Mouse (Mus musculus) olfactory bulb, adult 2 months (tissue): ENCODE results near the gene Tsc22d2. TPM values are rescaled to one million over a fixed set of nuclear protein-coding genes. Genes with fewer than 3 reads are reported as not detected.

Experiments used
- H3K27ac ChIP-seq: fragments of 200-500 bp; 2 replicates; pipeline ENCODE4 v1.5.1; 2012; ENCODE audit warnings: low read depth, low read length; ENCODE audit not compliant: insufficient read depth
- H3K4me1 ChIP-seq: fragments of 200-500 bp; 2 replicates; pipeline ENCODE4 v1.6.1; 2012; ENCODE audit warnings: low read length; ENCODE audit not compliant: control insufficient read depth, insufficient read depth
- H3K4me3 ChIP-seq: fragments of 200-500 bp; 2 replicates; pipeline ENCODE4 v1.5.1; 2012; ENCODE audit warnings: mild to moderate bottlenecking, low read depth, low read length, moderate library complexity; ENCODE audit not compliant: insufficient read depth
- CTCF ChIP-seq: fragments of 200-500 bp; IDR thresholded peaks from 2 replicates; pipeline ENCODE4 v1.5.1; 2012; ENCODE audit warnings: low read depth, mild to moderate bottlenecking, low read length, moderate library complexity; ENCODE audit not compliant: insufficient read depth
- POLR2A ChIP-seq: fragments of 200-500 bp; IDR thresholded peaks from 2 replicates; pipeline ENCODE4 v1.6.1; 2012; ENCODE audit warnings: mild to moderate bottlenecking, low read depth, low read length, moderate library complexity; ENCODE audit not compliant: insufficient read depth
- WGBS: fragments of 180-500 bp; shearing (Covaris S2); methylation state at CpG from one replicate; pipeline ENCODE4 v1.1.7; 2018; 5-methylcytosine and 5-hydroxymethylcytosine counted together
- polyA plus RNA-seq: library from polyadenylated mRNA; stranded (reverse); fragments of >200 nt; gene quantifications from 2 replicates; pipeline ENCODE4 v1.2.4, GENCODE M21; 2012; ENCODE audit warnings: low replicate concordance; ENCODE audit not compliant: missing spikeins, insufficient read depth, insufficient read length

Gene Tsc22d2
- polyA plus RNA-seq, 1 experiment = not detected

DNA sequence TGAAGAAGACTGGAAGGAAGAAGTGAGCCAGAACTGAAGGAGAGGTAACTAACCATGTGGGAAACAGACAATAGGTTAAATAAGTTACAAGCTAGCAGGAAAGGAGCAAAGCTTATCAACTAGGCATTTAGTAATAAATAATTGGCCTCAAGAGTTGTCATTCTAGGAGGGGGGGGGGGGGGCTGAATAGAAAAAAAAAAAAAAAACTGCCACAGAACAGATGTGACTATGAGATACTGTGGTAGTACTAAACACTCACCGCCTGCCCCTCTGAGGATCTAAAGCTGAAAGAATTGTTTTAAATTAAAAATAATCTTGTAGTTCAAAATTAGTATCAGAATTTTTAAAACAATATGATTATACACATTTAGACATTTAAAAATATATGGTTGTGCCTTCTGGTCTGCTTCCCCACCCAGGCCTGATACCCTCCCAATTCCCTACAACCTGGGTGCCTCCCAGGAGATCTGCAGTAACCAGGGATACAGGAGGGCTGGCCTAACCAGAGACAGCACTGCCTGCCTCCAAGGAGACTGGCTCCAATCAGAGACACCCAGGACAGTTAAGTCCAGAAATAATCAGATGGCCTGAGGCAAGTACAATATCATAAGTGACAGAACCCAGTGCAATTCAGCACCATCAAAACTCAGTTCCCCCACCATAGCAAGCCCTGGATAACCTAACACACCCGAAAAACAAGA, 64.4 kb downstream of the Tsc22d2 start:
- 87% methylated on average over 2 of the region's 2 CpGs for WGBS
- Histone ChIP-seq H3K4me3 (no peak overlapping the region), H3K27ac (no peak overlapping the region), H3K4me1 (no peaks in the 10 kb centered on the region)
- TF ChIP-seq POLR2A = no peak

DNA sequence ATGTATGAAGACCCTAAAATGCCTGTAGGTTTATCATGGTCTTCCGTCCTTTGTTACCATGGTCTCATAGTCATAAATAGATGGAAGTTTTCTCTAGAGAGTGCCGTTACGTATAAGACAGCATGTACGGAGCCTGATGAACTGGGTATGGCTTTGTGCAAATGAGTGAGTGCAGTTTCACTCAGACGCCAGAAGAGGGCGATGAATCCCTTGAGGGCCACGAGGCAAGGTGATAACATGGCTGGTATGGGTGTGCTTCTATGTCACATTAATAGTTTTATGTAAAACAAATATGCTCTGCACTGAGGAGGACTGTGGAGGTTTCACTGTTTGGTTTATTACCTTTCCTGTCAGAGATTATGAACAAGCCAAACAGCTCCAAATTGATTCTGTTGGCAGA, 71.4 kb downstream of the Tsc22d2 start:
- Histone ChIP-seq H3K4me1 (no peaks in the 10 kb centered on the region), H3K27ac (no peak overlapping the region), H3K4me3 (no peak overlapping the region)
- TF ChIP-seq POLR2A = no peak
- no peak for TF ChIP-seq CTCF
- 70% methylated on average over 7 of the region's 7 CpGs for WGBS

DNA sequence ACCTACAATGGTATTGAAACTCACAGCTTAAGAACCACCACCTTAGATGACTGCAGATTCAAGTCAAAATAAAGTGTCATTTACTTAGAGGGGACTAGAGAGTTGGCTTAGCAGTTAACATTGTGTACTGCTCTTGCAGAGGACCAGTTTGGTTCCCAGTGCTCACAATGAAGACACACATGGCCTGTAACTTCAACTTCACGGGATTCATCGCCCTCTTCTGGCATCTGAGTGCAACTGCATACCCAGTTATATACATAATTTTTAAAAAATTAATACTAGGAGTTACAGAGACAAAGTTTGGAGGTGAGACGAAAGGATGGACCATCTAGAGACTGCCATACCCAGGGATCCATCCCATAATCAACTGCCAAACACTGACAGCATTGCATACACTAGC, 72.6 kb downstream of the Tsc22d2 start:
- TF ChIP-seq POLR2A (no peak), CTCF (no peak)

DNA sequence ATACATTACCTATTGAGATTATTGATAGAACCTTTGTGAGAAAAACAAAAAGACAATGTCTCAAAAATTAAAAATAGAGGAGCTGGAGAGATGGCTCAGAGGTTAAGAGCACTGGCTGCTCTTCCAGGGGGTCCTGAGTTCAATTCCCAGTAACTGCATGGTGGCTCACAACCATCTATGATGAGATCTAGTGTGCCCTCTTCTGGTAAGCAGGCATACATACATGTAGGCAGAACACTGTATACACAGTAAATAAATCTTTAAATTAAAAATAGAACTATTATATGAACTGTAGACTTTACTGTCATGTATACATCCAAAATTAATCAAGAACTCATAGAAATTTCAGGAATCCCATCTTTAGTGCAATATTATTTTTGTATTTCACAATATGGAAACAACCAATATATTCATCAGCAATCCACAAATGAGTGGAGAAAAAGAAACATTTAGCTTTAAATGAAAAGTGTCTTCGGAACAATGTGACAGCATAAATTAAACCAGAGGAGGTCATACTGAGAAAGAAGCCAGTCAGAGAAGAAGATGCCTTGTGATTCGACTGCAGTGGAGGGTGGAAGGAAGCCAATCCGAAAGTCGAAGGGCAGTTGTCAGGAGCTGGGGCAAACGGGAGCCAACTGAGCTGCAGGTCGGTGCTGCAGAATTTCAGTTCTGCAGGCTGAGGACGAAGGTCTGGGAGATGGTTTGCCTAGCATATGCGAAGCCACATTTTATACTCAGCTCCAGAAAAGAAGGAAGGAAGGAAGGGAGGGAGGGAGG, 73.7 kb downstream of the Tsc22d2 start:
- 70% methylated on average over 8 of the region's 8 CpGs for WGBS
- Histone ChIP-seq H3K4me3 (no peak overlapping the region), H3K4me1 (no peaks in the 10 kb centered on the region), H3K27ac (no peak overlapping the region)
- TF ChIP-seq CTCF (no peak), POLR2A (no peak)

More for the DNA sequence above, 72.6 kb downstream of the Tsc22d2 start:
- Histone ChIP-seq H3K4me3 (no peak overlapping the region), H3K4me1 (no peaks in the 10 kb centered on the region), H3K27ac (no peak overlapping the region)
- 78% methylated on average over 3 of the region's 3 CpGs for WGBS

DNA sequence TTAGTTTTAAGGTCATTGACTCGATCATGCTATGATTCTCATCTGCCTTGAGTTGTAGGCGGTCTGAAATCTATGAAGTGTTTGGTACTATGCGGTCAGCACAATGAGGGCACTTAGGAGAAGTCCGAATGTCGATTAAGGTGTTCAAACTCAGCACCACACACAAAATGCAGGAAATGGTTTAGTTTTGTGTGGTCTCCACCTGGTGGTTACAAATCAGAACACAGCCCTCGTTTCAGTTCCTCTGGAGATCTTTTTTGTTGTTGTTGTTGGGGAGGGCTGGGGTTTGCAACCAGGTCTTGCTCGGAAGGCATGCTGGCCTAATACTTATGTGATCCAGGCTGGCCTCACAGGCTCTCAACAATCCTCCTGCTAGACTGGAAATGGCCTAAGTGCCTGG, 76.3 kb downstream of the Tsc22d2 start:
- WGBS = 55% methylated on average over 7 of the region's 7 CpGs
- Histone ChIP-seq H3K4me1 (no peaks in the 10 kb centered on the region), H3K27ac (no peak overlapping the region), H3K4me3 (no peak overlapping the region)
- TF ChIP-seq CTCF (no peak), POLR2A (no peak)

DNA sequence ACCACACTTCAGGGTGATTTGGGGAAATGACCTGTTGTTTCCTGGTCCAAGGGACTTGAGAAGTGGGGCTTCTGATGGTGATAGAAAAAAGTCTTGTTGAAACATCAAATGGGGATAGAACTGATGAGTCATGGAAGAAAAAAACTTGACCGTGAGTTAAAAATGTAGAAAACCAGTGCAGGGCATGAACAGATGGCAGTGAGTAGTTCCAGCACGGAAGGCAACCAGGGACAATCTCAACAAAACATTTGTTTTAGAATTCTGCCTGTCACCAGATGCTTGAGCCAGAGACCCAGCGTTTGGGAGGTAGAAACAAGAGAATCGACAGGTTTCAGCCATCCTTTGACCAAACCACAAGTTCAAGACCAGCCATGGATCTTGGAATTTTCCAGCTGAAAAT, 79.1 kb downstream of the Tsc22d2 start:
- H3K27ac ChIP-seq = no peak overlapping the region
- no peak overlapping the region for H3K4me3 ChIP-seq
- no peaks in the 10 kb centered on the region for H3K4me1 ChIP-seq
- WGBS = 83% methylated on average over 4 of the region's 4 CpGs
- TF ChIP-seq CTCF (no peak), POLR2A (no peak)

DNA sequence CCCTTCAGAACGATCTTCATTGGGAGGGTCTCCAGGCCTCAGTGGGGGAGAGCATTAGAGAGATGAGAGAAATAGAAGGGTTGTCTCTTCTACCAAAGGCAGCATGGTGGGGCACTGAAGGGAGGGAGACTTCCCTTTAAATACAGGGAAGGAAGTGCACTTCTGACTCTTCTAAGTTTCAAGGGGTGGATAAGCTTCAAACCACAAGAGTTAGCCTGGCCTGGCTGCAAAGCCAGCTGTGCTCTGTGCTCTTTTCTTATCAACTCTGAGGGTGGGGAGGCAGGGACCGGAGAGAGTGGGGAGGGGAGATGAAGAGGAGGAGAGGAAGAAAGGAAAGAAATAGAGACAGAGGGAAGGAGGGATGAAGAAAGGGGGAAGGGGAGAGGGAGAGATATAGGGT, 87.4 kb downstream of the Tsc22d2 start:
- H3K27ac ChIP-seq = no peak overlapping the region
- WGBS = 66% methylated on average over 2 of the region's 2 CpGs
- H3K4me1 ChIP-seq = no peaks in the 10 kb centered on the region
- no peak overlapping the region for H3K4me3 ChIP-seq
- no peak for TF ChIP-seq CTCF
- no peak for TF ChIP-seq POLR2A

DNA sequence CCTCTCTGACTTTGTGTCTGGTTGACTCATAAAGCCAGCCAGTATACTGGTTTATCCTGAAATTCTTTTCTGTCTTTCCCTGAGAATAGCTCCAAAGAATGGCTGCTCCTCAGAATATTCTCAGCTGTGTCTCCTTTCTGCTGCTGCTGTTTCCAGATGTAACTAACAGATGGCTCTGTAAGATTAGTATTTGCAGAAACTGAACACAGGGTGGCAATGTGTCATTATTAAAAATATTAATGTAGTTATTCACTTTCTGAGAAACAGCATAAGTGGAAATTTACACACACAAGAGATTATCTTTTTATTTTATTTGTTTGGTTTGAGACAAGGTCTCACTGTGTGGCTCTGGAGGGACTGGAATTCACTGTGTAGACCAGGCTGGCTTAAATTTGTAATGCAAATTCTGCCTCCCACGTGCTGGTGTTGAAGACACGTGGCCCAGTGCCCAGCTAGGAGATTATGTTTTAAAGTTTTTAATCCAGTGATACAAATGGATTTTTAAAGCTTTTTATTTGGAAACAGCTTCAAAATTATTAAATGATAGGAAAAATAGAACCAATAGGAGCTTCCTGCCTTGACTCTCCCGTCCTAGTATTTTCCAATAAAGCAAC, 89.3 kb downstream of the Tsc22d2 start:
- WGBS = 40% methylated on average over 3 of the region's 3 CpGs
- no peak overlapping the region for H3K27ac ChIP-seq
- TF ChIP-seq CTCF (no peak), POLR2A (no peak)
- H3K4me3 ChIP-seq = no peak overlapping the region
- H3K4me1 ChIP-seq = no peaks in the 10 kb centered on the region

DNA sequence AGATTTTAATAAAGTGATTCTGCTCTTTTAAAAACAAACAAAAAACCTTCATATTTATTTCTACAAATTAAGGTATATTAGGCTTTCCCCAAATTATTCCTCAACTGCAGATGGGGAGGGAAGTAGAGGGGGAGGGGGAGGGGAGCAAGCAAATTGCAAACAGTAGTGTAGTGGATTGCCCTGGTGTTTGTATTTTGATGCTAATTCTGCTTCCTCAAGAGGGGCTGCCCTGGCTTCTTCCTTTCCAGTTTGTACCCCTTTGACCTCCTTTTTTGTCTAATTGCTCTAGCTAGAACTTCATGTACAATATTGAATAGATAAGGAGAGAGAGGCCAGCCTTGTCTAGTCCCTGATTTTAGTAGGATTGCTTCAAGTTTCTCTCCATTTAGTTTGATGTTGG, 90.2 kb downstream of the Tsc22d2 start:
- Histone ChIP-seq H3K4me1 (no peaks in the 10 kb centered on the region), H3K4me3 (no peak overlapping the region), H3K27ac (no peak overlapping the region)
- TF ChIP-seq POLR2A (no peak), CTCF (no peak)
